Mouse (Mus musculus): ENCODE data around the gene Cfap77.

GRCm38 (mm10) chr2:28908389-28909153, 146.3 kb downstream of the Cfap77 start:
- TF ChIP-seq CTCF (IDR thresholded peaks at IDR 0.05; ENCODE audit: insufficient read depth, low read depth, low read length) (no peak), POLR2A (IDR thresholded peaks at IDR 0.05; ENCODE audit: insufficient read depth, low read depth, low read length) (no peak)
